Mouse (Mus musculus): ENCODE data around the gene Acta2. TPM values are rescaled to one million over a fixed set of nuclear protein-coding genes. Genes with fewer than 3 reads are reported as not detected.
"Not testable (repeated sequence)": the region's sequence is repeated elsewhere in the genome, so short reads cannot be mapped to it uniquely, and the experiment has no call there.

The Acta2 gene
- polyA plus RNA-seq, 1 experiment: not detected

DNA sequence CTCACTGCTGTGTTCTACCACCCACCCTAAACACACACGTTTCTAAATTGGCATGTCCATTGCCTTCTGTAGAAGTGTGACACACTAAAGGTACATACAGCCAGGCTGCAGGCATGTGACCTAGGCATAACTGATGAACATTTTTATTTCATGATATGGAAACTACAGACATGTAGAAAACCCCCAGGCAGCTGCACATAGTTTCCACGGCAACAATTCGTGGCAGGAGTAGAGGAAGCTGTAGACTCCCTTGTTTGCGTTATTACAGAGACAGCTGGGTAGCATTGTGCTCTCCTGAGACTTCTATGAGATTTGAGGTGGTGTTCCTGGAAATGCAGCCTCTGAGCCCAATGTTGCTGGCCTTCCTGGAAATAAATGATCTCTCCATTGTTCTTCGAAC is 38.4 kb downstream of the Acta2 start:
- Histone ChIP-seq H3K9me3 (ENCODE audit: control insufficient read depth, low read length) (no peaks in the 10 kb centered on the region), H3K27me3 (ENCODE audit: control insufficient read depth) (no peaks in the 10 kb centered on the region), H3K36me3 (ENCODE audit: control insufficient read depth) (no peaks in the 10 kb centered on the region), H3K4me3 (replicated peaks) (no peak overlapping the region), H3K4me1 (ENCODE audit: control insufficient read depth) (no peaks in the 10 kb centered on the region)
- no peak for TF ChIP-seq GATA1 (IDR thresholded peaks at IDR 0.05; ENCODE audit: low read length)
- TF ChIP-seq TAL1 (IDR thresholded peaks at IDR 0.05; ENCODE audit: low read length): no peak

DNA sequence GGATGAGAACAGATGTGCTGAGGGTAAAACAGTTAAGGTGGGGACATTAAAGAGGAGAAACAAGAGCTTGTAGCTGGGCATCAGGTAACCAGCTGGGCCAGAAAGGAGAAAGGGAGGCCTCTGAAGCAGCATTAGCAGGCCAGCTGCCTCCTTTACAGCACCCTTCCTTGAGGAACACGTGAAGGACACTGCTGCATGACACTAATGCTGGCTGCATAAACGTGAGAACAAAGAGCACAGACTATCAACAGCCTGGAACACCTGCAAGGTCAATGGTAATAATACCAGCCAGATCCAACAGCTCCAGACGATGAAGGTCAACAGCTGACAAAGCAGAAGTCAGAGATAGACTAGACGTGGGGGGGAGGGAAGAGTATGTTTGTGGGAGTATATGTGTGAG is 41.3 kb downstream of the Acta2 start:
- TF ChIP-seq GATA1 (IDR thresholded peaks at IDR 0.05; ENCODE audit: low read length): no peak
- TF ChIP-seq TAL1 (IDR thresholded peaks at IDR 0.05; ENCODE audit: low read length): no peak
- H3K36me3 ChIP-seq (ENCODE audit: control insufficient read depth): no peaks in the 10 kb centered on the region

DNA sequence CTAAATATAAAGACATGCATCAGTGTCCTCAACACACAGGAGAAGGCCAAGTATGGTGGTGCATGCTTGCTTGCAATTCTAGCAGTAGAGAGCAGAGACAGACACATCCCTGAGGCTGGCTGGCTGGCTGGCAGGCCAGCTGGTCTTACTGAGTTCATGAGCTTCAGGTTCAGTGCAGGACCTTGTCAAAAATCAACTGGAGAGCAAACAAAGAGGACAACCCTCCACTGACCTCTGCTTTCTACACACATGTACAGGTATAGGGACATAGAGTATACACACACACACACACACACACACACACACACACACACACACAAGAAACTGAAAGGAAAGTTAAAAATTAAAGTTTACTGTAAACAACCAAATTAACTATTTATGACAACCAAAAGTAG is 42.1 kb downstream of the Acta2 start:
- Histone ChIP-seq H3K27me3 (ENCODE audit: control insufficient read depth) (no peaks in the 10 kb centered on the region), H3K4me3 (replicated peaks) (no peak overlapping the region), H3K4me1 (ENCODE audit: control insufficient read depth) (no peaks in the 10 kb centered on the region), H3K9me3 (ENCODE audit: control insufficient read depth, low read length) (no peaks in the 10 kb centered on the region), H3K36me3 (ENCODE audit: control insufficient read depth) (no peaks in the 10 kb centered on the region)
- no peak for TF ChIP-seq GATA1 (IDR thresholded peaks at IDR 0.05; ENCODE audit: low read length)
- no peak for TF ChIP-seq TAL1 (IDR thresholded peaks at IDR 0.05; ENCODE audit: low read length)

More for the DNA sequence above, 41.3 kb downstream of the Acta2 start:
- H3K4me1 ChIP-seq (ENCODE audit: control insufficient read depth): no peaks in the 10 kb centered on the region
- no peaks in the 10 kb centered on the region for H3K27me3 ChIP-seq (ENCODE audit: control insufficient read depth)
- H3K9me3 ChIP-seq (ENCODE audit: control insufficient read depth, low read length): no peaks in the 10 kb centered on the region
- H3K4me3 ChIP-seq (replicated peaks): no peak overlapping the region

DNA sequence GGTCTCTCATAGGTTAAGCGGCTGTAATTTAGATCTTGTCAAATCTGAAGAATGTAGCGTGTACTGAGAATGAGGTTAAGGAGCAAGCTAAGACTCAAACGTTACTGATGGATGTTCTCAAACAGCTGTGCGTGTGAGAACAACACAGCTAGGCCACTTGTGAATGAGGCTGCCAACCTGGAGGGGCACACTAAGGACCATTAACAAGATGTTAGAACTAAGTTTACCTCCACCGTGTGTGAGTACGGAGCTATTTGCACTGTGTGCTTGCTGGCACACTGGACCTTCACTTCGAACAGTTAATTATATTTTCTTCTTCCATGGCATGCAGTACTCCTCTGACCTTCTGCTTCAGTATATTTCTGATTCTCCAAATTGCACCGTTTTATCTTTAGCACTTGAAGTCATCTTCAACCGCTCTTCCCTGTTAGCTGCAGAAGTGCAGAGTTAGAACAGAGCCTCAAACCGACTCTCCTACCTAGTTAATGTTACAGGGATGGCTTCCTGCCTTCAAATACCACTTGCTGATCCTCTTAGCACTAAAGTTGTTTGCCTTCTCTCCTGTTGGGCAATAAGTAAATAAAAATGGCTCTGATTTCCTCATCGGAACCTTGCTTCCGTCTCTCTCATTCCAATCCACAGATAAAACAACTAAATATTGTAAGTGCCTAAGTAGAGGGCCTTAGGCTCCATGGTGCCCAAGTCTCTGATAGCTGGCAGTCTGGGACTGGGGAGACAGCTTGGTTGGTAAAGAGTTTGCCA is 42.7 kb downstream of the Acta2 start:
- TF ChIP-seq TAL1 (IDR thresholded peaks at IDR 0.05; ENCODE audit: low read length): no peak
- TF ChIP-seq GATA1 (IDR thresholded peaks at IDR 0.05; ENCODE audit: low read length): no peak
- Histone ChIP-seq H3K4me3 (replicated peaks) (no peak overlapping the region), H3K9me3 (ENCODE audit: control insufficient read depth, low read length) (no peaks in the 10 kb centered on the region), H3K36me3 (ENCODE audit: control insufficient read depth) (no peaks in the 10 kb centered on the region), H3K27me3 (ENCODE audit: control insufficient read depth) (no peaks in the 10 kb centered on the region), H3K4me1 (ENCODE audit: control insufficient read depth) (no peaks in the 10 kb centered on the region)

- Histone ChIP-seq H3K36me3 (ENCODE audit: control insufficient read depth) (no peaks in the 10 kb centered on the region), H3K27me3 (ENCODE audit: control insufficient read depth) (no peaks in the 10 kb centered on the region), H3K4me3 (replicated peaks) (no peak overlapping the region), H3K9me3 (ENCODE audit: control insufficient read depth, low read length) (no peaks in the 10 kb centered on the region), H3K4me1 (ENCODE audit: control insufficient read depth) (no peaks in the 10 kb centered on the region)
- no peak for TF ChIP-seq GATA1 (IDR thresholded peaks at IDR 0.05; ENCODE audit: low read length)
- no peak for TF ChIP-seq TAL1 (IDR thresholded peaks at IDR 0.05; ENCODE audit: low read length)
Measured at GRCm38 (mm10) chr19:34210841-34211240, 44.5 kb downstream of the Acta2 start.

GRCm38 (mm10) chr19:34209930-34210581 is 45.3 kb downstream of the Acta2 start:
- H3K4me1 ChIP-seq (ENCODE audit: control insufficient read depth): no peaks in the 10 kb centered on the region
- TF ChIP-seq GATA1 (IDR thresholded peaks at IDR 0.05; ENCODE audit: low read length): no peak
- no peak for TF ChIP-seq TAL1 (IDR thresholded peaks at IDR 0.05; ENCODE audit: low read length)
- no peaks in the 10 kb centered on the region for H3K9me3 ChIP-seq (ENCODE audit: control insufficient read depth, low read length)
- no peaks in the 10 kb centered on the region for H3K36me3 ChIP-seq (ENCODE audit: control insufficient read depth)
- H3K27me3 ChIP-seq (ENCODE audit: control insufficient read depth): no peaks in the 10 kb centered on the region
- no peak overlapping the region for H3K4me3 ChIP-seq (replicated peaks)

- TF ChIP-seq GATA1 (IDR thresholded peaks at IDR 0.05; ENCODE audit: low read length) (no peak), TAL1 (IDR thresholded peaks at IDR 0.05; ENCODE audit: low read length) (no peak)
- Histone ChIP-seq H3K27me3 (ENCODE audit: control insufficient read depth) (no peaks in the 10 kb centered on the region), H3K4me3 (replicated peaks) (no peak overlapping the region), H3K4me1 (ENCODE audit: control insufficient read depth) (no peaks in the 10 kb centered on the region), H3K36me3 (ENCODE audit: control insufficient read depth) (no peaks in the 10 kb centered on the region), H3K9me3 (ENCODE audit: control insufficient read depth, low read length) (no peaks in the 10 kb centered on the region)
Measured at GRCm38 (mm10) chr19:34209031-34209430, 46.4 kb downstream of the Acta2 start.

GRCm38 (mm10) chr19:34206760-34207440 is 48.5 kb downstream of the Acta2 start:
- H3K9me3 ChIP-seq (ENCODE audit: control insufficient read depth, low read length): no peaks in the 10 kb centered on the region
- TF ChIP-seq GATA1 (IDR thresholded peaks at IDR 0.05; ENCODE audit: low read length) (no peak), TAL1 (IDR thresholded peaks at IDR 0.05; ENCODE audit: low read length) (no peak)
- no peak overlapping the region for H3K4me3 ChIP-seq (replicated peaks)
- no peaks in the 10 kb centered on the region for H3K4me1 ChIP-seq (ENCODE audit: control insufficient read depth)
- H3K36me3 ChIP-seq (ENCODE audit: control insufficient read depth): no peaks in the 10 kb centered on the region
- no peaks in the 10 kb centered on the region for H3K27me3 ChIP-seq (ENCODE audit: control insufficient read depth)

GRCm38 (mm10) chr19:34206128-34206527 is 49.3 kb downstream of the Acta2 start:
- H3K4me3 ChIP-seq (replicated peaks); H3K27me3 ChIP-seq (ENCODE audit: control insufficient read depth); H3K9me3 ChIP-seq (ENCODE audit: control insufficient read depth, low read length); H3K4me1 ChIP-seq (ENCODE audit: control insufficient read depth); H3K36me3 ChIP-seq (ENCODE audit: control insufficient read depth): not testable (repeated sequence)

Measured in erythroblast, embryonic 14.5 days (primary cell).